Mouse (Mus musculus) bone marrow macrophage, adult 2 months (primary cell): Measurements from ENCODE around the gene Cpne9.

Experiments
- CTCF ChIP-seq: IDR thresholded peaks from 2 replicates; pipeline ENCODE4 v1.5.1; 2012; ENCODE audit warnings: low read depth, mild to moderate bottlenecking, low read length, moderate library complexity
- POLR2A ChIP-seq: IDR thresholded peaks from 2 replicates; pipeline ENCODE4 v1.6.1; 2012; ENCODE audit warnings: mild to moderate bottlenecking, low read depth, low read length, borderline replicate concordance

GRCm38 (mm10) chr6:113346897-113347296, 64.8 kb downstream of the Cpne9 start:
- TF ChIP-seq CTCF = no peak
- TF ChIP-seq POLR2A = no peak
